Mouse (Mus musculus) ES-E14 (cell line): ENCODE measurements around the gene Ero1lb. TPM values are rescaled to one million over a fixed set of nuclear protein-coding genes. Genes with fewer than 3 reads are reported as not detected.
A peak's percentile ranks its signal among the peaks of the same experiment; 100 is the strongest.
"Not testable (repeated sequence)": the region's sequence is repeated elsewhere in the genome, so short reads cannot be mapped to it uniquely, and the experiment has no call there.

ENCODE experiments used
- DNase-seq: peaks from one replicate; pipeline ENCODE4 v3.0.0-alpha.2; 2013; ENCODE audit warnings: low read depth, low spot score
- H3K27ac ChIP-seq: 2 replicates; pipeline ENCODE4 v1.5.1; 2012; ENCODE audit warnings: low read depth, mild to moderate bottlenecking, low read length, moderate library complexity, mixed read lengths; ENCODE audit not compliant: poor library complexity, insufficient read depth, severe bottlenecking
- H3K36me3 ChIP-seq: 2 replicates; pipeline ENCODE4 v1.6.1; 2012; ENCODE audit warnings: mild to moderate bottlenecking, low read length, moderate library complexity, mixed read lengths; ENCODE audit not compliant: control insufficient read depth, poor library complexity, insufficient read depth, severe bottlenecking
- H3K4me1 ChIP-seq, 2 experiments: fragments of 150-350 bp in 1 of 2; sonication (generic) in 1 of 2; 2 replicates each; pipeline ENCODE4 v1.6.1; 2012; ENCODE audit warnings: low read length in 2 of 2, mild to moderate bottlenecking in 1 of 2, mixed read lengths in 1 of 2; ENCODE audit not compliant: control insufficient read depth in 2 of 2, insufficient read depth in 2 of 2, poor library complexity in 1 of 2
- H3K4me3 ChIP-seq, 2 experiments: fragments of 150-350 bp in 1 of 2; sonication (generic) in 1 of 2; 2 replicates each; pipeline ENCODE4 v1.5.1; 2012; ENCODE audit warnings: low read length in 2 of 2, low read depth in 1 of 2, mild to moderate bottlenecking in 1 of 2, mixed read lengths in 1 of 2; ENCODE audit not compliant: insufficient read depth in 1 of 2, poor library complexity in 1 of 2, severe bottlenecking in 1 of 2
- H3K9ac ChIP-seq: 2 replicates; pipeline ENCODE4 v1.6.1; 2012; ENCODE audit warnings: low read depth, mild to moderate bottlenecking, low read length, mixed read lengths; ENCODE audit not compliant: poor library complexity, insufficient read depth, severe bottlenecking
- H3K9me3 ChIP-seq: fragments of 150-350 bp; sonication (generic); 2 replicates; pipeline ENCODE4 v1.6.1; 2012; ENCODE audit warnings: low read depth, mild to moderate bottlenecking, low read length; ENCODE audit not compliant: control insufficient read depth, insufficient read depth
- CHD2 ChIP-seq: IDR thresholded peaks from 2 replicates; pipeline ENCODE4 v1.6.1; 2014; ENCODE audit warnings: mild to moderate bottlenecking, low read depth, low read length, inconsistent platforms
- HCFC1 ChIP-seq: IDR thresholded peaks from 2 replicates; pipeline ENCODE4 v1.6.1; 2012; ENCODE audit warnings: low read length, inconsistent platforms, borderline replicate concordance; ENCODE audit not compliant: insufficient read depth
- MAFK ChIP-seq: IDR thresholded peaks from 2 replicates; pipeline ENCODE4 v1.6.1; 2014; ENCODE audit warnings: mild to moderate bottlenecking, low read depth, low read length, inconsistent platforms; ENCODE audit not compliant: insufficient read depth
- ZC3H11A ChIP-seq: IDR thresholded peaks from 2 replicates; pipeline ENCODE4 v1.6.1; 2012; ENCODE audit warnings: low read depth, mild to moderate bottlenecking, inconsistent platforms, low read length, borderline replicate concordance
- ZNF384 ChIP-seq: IDR thresholded peaks from 2 replicates; pipeline ENCODE4 v1.6.1; 2012; ENCODE audit warnings: low read depth, low read length, inconsistent platforms
- in situ Hi-C, 2 experiments: fragments of 600-800 bp; cut with MboI; formaldehyde crosslinking; loops; one replicate each; pipeline ENCODE4 v1.15.1; 2025; ENCODE audit warnings: low sequenced_read_pairs in 2 of 2, inconsistent platforms in 1 of 2; ENCODE audit not compliant: unreplicated experiment in 2 of 2
- total RNA-seq: library from RNA; depleted of rRNA; stranded (reverse); fragments of 300-350 nt; gene quantifications from 2 replicates; pipeline ENCODE4 v1.2.3, GENCODE M21; 2012

Gene Ero1lb
- total RNA-seq, 1 experiment: 3.7 TPM

GRCm38 (mm10) chr13:12578145-12578544 is 12.5 kb downstream of the Ero1lb start:
- Histone ChIP-seq H3K27ac (no peak overlapping the region), H3K9ac (no peak overlapping the region), H3K4me1 (no peaks in the 10 kb centered on the region), H3K9me3 (no peaks in the 10 kb centered on the region), H3K4me3 (no peak overlapping the region), H3K36me3 (no peaks in the 10 kb centered on the region)
- in situ Hi-C loops: loop anchor here in 1 of 2 experiments (25.0 kb wide), 1 partner anchor 759 kb away; no protein-coding TSS in a partner anchor
- TF ChIP-seq CHD2 (no peak), ZNF384 (no peak), ZC3H11A (no peak), HCFC1 (no peak), MAFK (no peak)
- DNase-seq: no peak

GRCm38 (mm10) chr13:12589003-12589402 is 23.3 kb downstream of the Ero1lb start:
- H3K4me1 ChIP-seq: no peaks in the 10 kb centered on the region
- H3K9me3 ChIP-seq: no peaks in the 10 kb centered on the region
- TF ChIP-seq MAFK: no peak
- TF ChIP-seq ZC3H11A: peak; percentile 35; the same call in 1 of the 2 replicates
- no peak overlapping the region for H3K27ac ChIP-seq
- DNase-seq: no peak
- H3K36me3 ChIP-seq: no peaks in the 10 kb centered on the region
- H3K9ac ChIP-seq: no peak overlapping the region
- H3K4me3 ChIP-seq: no peak overlapping the region
- in situ Hi-C loops: loop anchor here in 1 of 2 experiments (25.0 kb wide), 1 partner anchor 748 kb away; no protein-coding TSS in a partner anchor

GRCm38 (mm10) chr13:12597075-12597474 is 31.4 kb downstream of the Ero1lb start:
- DNase-seq, H3K27ac ChIP-seq, H3K9me3 ChIP-seq, H3K4me3 ChIP-seq, H3K36me3 ChIP-seq, H3K4me1 ChIP-seq, H3K9ac ChIP-seq: not testable (repeated sequence)
- in situ Hi-C loops: loop anchor here in 1 of 2 experiments (25.0 kb wide), 1 partner anchor 740 kb away; no protein-coding TSS in a partner anchor

- H3K9ac ChIP-seq, DNase-seq, in situ Hi-C loops: not testable (repeated sequence)
Observed at GRCm38 (mm10) chr13:12610206-12610605, 44.5 kb downstream of the Ero1lb start.

GRCm38 (mm10) chr13:12614026-12614425 is 48.4 kb downstream of the Ero1lb start:
- H3K36me3 ChIP-seq, H3K27ac ChIP-seq, in situ Hi-C loops, H3K9ac ChIP-seq, H3K9me3 ChIP-seq, DNase-seq, H3K4me1 ChIP-seq, H3K4me3 ChIP-seq: not testable (repeated sequence)

More at GRCm38 (mm10) chr13:12610206-12610605, 44.5 kb downstream of the Ero1lb start:
- not testable (repeated sequence) for H3K4me3 ChIP-seq, H3K36me3 ChIP-seq, H3K4me1 ChIP-seq, H3K9me3 ChIP-seq, H3K27ac ChIP-seq

GRCm38 (mm10) chr13:12614591-12614990 is 48.9 kb downstream of the Ero1lb start:
- H3K27ac ChIP-seq, H3K4me1 ChIP-seq, H3K4me3 ChIP-seq, H3K36me3 ChIP-seq, H3K9ac ChIP-seq, in situ Hi-C loops, H3K9me3 ChIP-seq, DNase-seq: not testable (repeated sequence)

GRCm38 (mm10) chr13:12615014-12615413 is 49.3 kb downstream of the Ero1lb start:
- H3K36me3 ChIP-seq, H3K9me3 ChIP-seq, H3K4me1 ChIP-seq, DNase-seq, H3K9ac ChIP-seq, H3K27ac ChIP-seq, H3K4me3 ChIP-seq, in situ Hi-C loops: not testable (repeated sequence)

- DNase-seq, H3K36me3 ChIP-seq, H3K4me3 ChIP-seq, H3K9me3 ChIP-seq, H3K27ac ChIP-seq, in situ Hi-C loops, H3K9ac ChIP-seq, H3K4me1 ChIP-seq: not testable (repeated sequence)
Observed at GRCm38 (mm10) chr13:12616489-12616888, 50.8 kb downstream of the Ero1lb start.
